Mouse (Mus musculus) olfactory bulb, adult 2 months (tissue): ENCODE measurements around the gene Atp5d.

Experiments used
- CTCF ChIP-seq: fragments of 200-500 bp; IDR thresholded peaks from 2 replicates; pipeline ENCODE4 v1.5.1; 2012; ENCODE audit warnings: low read depth, mild to moderate bottlenecking, low read length, moderate library complexity; ENCODE audit not compliant: insufficient read depth
- POLR2A ChIP-seq: fragments of 200-500 bp; IDR thresholded peaks from 2 replicates; pipeline ENCODE4 v1.6.1; 2012; ENCODE audit warnings: mild to moderate bottlenecking, low read depth, low read length, moderate library complexity; ENCODE audit not compliant: insufficient read depth

DNA sequence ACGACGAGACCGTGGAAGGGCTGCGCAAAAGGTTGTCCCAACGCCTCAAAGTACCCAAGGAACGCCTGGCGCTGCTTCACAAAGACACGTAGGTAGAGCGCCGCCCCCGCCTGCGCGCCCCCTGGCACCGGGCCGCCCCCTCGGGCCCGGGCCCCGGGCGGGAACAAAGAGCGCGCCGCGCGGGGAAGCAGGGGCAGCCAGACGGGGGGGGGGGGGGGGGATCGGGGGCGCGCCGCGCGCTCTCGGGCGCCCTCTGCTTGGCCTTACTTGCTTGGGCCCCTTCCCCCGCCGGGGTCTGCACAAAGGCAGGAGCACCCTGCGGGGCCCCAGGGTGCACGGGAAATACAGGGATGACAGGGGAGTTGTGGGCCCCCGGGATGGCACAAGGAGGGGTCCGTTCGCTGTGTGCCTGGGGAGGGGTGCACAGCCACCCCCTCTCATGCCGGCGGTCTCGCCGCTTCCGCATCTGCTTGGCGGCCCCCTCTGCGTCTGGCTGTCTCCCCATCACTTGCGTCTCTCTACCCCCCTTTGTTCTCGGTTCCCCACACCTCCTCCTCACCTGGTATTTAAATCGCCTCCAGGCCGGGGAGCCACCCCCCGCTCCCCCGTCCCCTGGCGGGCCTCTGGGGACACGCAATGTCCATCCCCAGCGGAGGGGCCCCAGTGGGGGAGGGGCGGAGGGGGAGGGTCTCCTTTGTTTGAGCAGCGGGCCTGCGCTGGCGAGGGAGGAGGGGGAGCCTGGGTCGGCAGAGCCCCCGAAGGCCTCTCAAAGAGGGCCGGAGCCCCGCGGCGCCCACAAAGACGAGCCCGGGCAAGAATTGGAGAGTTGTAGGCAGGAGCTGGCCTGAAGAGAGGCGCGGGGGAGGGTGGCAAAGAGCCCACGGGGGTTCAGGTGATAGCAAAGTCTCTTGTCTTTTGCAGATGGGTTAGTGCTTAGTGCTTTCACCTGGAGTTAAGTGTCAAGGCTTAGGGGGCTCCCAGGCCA, 12.1 kb downstream of the Atp5d start:
- TF ChIP-seq CTCF: no peak
- no peak for TF ChIP-seq POLR2A
